ENCODE assay signal across 23 mouse cellular contexts in genomic region chr6:137463771-137464170, GRCm38 (mm10).
DNase-seq lines count a peak whose midpoint lies in the region; ATAC-seq and TF ChIP-seq lines count a peak whose summit lies in the region.
"Had no signal": no experiment of that assay in that cellular context is flagged by ENCODE, and none has a peak within 500 bp of the region (broad histone marks: within the 10 kb centered on the region; RNA-seq: fewer than 3 reads in every experiment).

No protein-coding gene starts in this region.

- H3K4me3 ChIP-seq in left cerebral cortex, adult 2 months = no peak overlapping the region
- H3K4me3 ChIP-seq: forebrain, embryonic 13.5 days; limb, embryonic 12.5 days; liver, embryonic 15.5 days; lung, embryonic 15.5 days; midbrain, embryonic 15.5 days; neural tube, embryonic 15.5 days; stomach, embryonic 15.5 days had no signal

- intact Hi-C loops in left cerebral cortex, postnatal 4 days (cut with DNase I) = no loop called here
- intact Hi-C loops in left cerebral cortex, adult 2 months (cut with DNase I) = no loop called here

- no peak overlapping the region for H3K27ac ChIP-seq in left cerebral cortex, adult 2 months
- H3K27ac ChIP-seq: forebrain, embryonic 13.5 days; kidney, postnatal 0 days; limb, embryonic 12.5 days; liver, embryonic 15.5 days; lung, embryonic 15.5 days; midbrain, embryonic 15.5 days; neural tube, embryonic 15.5 days; stomach, embryonic 15.5 days had no signal

- ATAC-seq in cerebellum, adult (ENCODE audit: insufficient number of reproducible peaks, low FRiP score, low TSS enrichment) = no peak
- ATAC-seq: forebrain, embryonic 13.5 days; intestine, embryonic 16.5 days; midbrain, embryonic 15.5 days; Patski had no signal

- peak; percentile 12 to 19 for DNase-seq in cerebellum, adult 18-20 months
- DNase-seq in left cerebral cortex, postnatal 4 days = peak; percentile 22
- no peak for DNase-seq in left cerebral cortex, adult 2 months (ENCODE audit: extremely low spot score in 1 of 2, low spot score in 2 of 2)
- peak; percentile 34 for DNase-seq in cerebellum, adult 9-10 months
- DNase-seq in cerebellum, postnatal 36 days = peak; percentile 55 to 59
- no peak for DNase-seq in retina, postnatal 1 day
- DNase-seq: adrenal gland, postnatal 10 days; gastrocnemius, postnatal 36 days; heart, adult 18-20 months; kidney, adult 8-10 months; kidney, postnatal 4 days; right cerebral cortex, postnatal 25 days had no signal

- TF ChIP-seq CTCF in left cerebral cortex, adult 2 months (IDR thresholded peaks at IDR 0.05) = no peak

Comparison
In these comparisons a context has a peak if more than half of its experiments do, and no peak if none do; other contexts are left out.
1. DNase-seq: peak in cerebellum, adult 18-20 months (2 of 2), left cerebral cortex, postnatal 4 days (single experiment), cerebellum, adult 9-10 months (single experiment) and cerebellum, postnatal 36 days (2 of 2); none in left cerebral cortex, adult 2 months (0 of 2) and retina, postnatal 1 day (single experiment).